Mouse (Mus musculus) kidney, postnatal 14 days (tissue): Measurements from ENCODE around the gene Naaladl1.
A peak's percentile ranks its signal among the peaks of the same experiment; 100 is the strongest.

Experiments
- DNase-seq: peaks from one replicate; pipeline ENCODE4 v3.0.0; 2022; ENCODE audit warnings: mixed read lengths

Naaladl1 gene

GRCm38 (mm10) chr19:6105586-6105985 is at the start of gene Naaladl1:
TSS of gene Naaladl1 (plus strand) at chr19:6105782.
- DNase-seq = no peak

- DNase-seq = no peak
These were observed 48.9 kb upstream of the Naaladl1 start for GRCm38 (mm10) chr19:6056696-6057095.

GRCm38 (mm10) chr19:6057313-6058096 is 48.1 kb upstream of the Naaladl1 start, which contains the start of the genes Mrpl49 and Fau:
TSS of gene Mrpl49 (minus strand) at chr19:6057785.
TSS of gene Fau (plus strand) at chr19:6057844.
- peak; percentile 100 for DNase-seq

GRCm38 (mm10) chr19:6058513-6058912 is 47.1 kb upstream of the Naaladl1 start:
- no peak for DNase-seq

GRCm38 (mm10) chr19:6058966-6059365 is 46.6 kb upstream of the Naaladl1 start:
- no peak for DNase-seq

- peak; percentile 96 for DNase-seq
These were observed 44.5 kb upstream of the Naaladl1 start, which contains the start of gene Znhit2 for GRCm38 (mm10) chr19:6061021-6061533. TSS of gene Znhit2 (plus strand) at chr19:6061192.

GRCm38 (mm10) chr19:6061641-6062302 is 43.8 kb upstream of the Naaladl1 start:
- peak; percentile 65 for DNase-seq

GRCm38 (mm10) chr19:6062418-6062817 is 43.2 kb upstream of the Naaladl1 start:
- DNase-seq = no peak

GRCm38 (mm10) chr19:6063081-6063480 is 42.5 kb upstream of the Naaladl1 start:
- no peak for DNase-seq

GRCm38 (mm10) chr19:6066571-6066970 is 39.0 kb upstream of the Naaladl1 start:
- DNase-seq = no peak

GRCm38 (mm10) chr19:6067011-6067723 is 38.4 kb upstream of the Naaladl1 start:
- peak; percentile 84 for DNase-seq

- peak; percentile 95 for DNase-seq
These were observed 37.7 kb upstream of the Naaladl1 start, which contains the start of gene Tm7sf2 for GRCm38 (mm10) chr19:6067724-6068415. TSS of gene Tm7sf2 (minus strand) at chr19:6068373.

- DNase-seq = no peak
These were observed 36.6 kb upstream of the Naaladl1 start for GRCm38 (mm10) chr19:6068951-6069350.

- no peak for DNase-seq
These were observed 35.7 kb upstream of the Naaladl1 start for GRCm38 (mm10) chr19:6069851-6070250.

- DNase-seq = no peak
These were observed 34.9 kb upstream of the Naaladl1 start for GRCm38 (mm10) chr19:6070571-6071250.

- DNase-seq = no peak
These were observed 34.3 kb upstream of the Naaladl1 start for GRCm38 (mm10) chr19:6071261-6071660.

- DNase-seq = no peak
These were observed 31.7 kb upstream of the Naaladl1 start for GRCm38 (mm10) chr19:6073889-6074288.

GRCm38 (mm10) chr19:6076564-6077393 is 28.8 kb upstream of the Naaladl1 start, which contains the start of gene Vps51:
TSS of gene Vps51 (minus strand) at chr19:6077231.
- DNase-seq = peak; percentile 92

- DNase-seq = no peak
These were observed 25.6 kb upstream of the Naaladl1 start, which contains the start of gene Tmem262 for GRCm38 (mm10) chr19:6079983-6080480. TSS of gene Tmem262 (plus strand) at chr19:6080033.

GRCm38 (mm10) chr19:6082156-6082555 is 23.4 kb upstream of the Naaladl1 start, which contains the start of gene Gm28374:
TSS of gene Gm28374 (minus strand) at chr19:6082256.
- no peak for DNase-seq
